Comparison of ENCODE assay signal across 9 mouse cellular contexts in the genomic region with DNA sequence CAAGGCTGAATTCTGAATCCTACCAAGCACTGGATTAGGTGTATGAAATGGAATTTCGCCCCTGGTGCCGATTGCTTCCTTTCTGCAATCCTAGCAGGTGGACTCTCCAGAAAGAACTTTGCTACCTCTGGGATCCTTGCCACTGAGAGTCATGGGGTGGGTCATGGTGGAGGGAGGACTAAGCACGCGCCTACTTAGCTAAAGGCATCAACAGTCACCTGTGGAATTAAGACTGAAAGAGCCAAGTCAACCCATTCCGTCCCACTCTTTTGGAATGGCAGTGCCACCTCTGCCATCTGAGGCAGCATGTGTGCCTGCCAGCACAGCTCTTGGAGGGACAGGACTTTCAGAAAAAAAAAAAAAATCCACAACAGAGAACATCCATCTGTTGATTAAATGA. TPM values are rescaled to one million over a fixed set of nuclear protein-coding genes. Genes with fewer than 3 reads are reported as not detected.
DNase-seq lines count a peak whose midpoint lies in the region; ATAC-seq and TF ChIP-seq lines count a peak whose summit lies in the region.
"Had no signal": no experiment of that assay in that cellular context is flagged by ENCODE, and none has a peak within 500 bp of the region (broad histone marks: within the 10 kb centered on the region; RNA-seq: fewer than 3 reads in every experiment).

No protein-coding gene starts in this region.

- peak overlapping the region; percentile 83 for H3K4me2 ChIP-seq in kidney, embryonic 16.5 days (replicated peaks; ENCODE audit: low read depth, low read length)
- H3K4me2 ChIP-seq in embryonic facial prominence, embryonic 11.5 days (ENCODE audit: low read depth, low read length), result peak overlapping the region; percentile 87
- peak overlapping the region; percentile 79 for H3K4me2 ChIP-seq in hindbrain, embryonic 12.5 days (replicated peaks)
- H3K4me2 ChIP-seq in midbrain, postnatal 0 days (ENCODE audit: low read depth, low read length, poor library complexity, severe bottlenecking), result peak overlapping the region; percentile 68

- H3K27me3 ChIP-seq in kidney, embryonic 16.5 days (ENCODE audit: insufficient read depth, low read length), result peaks cover 71% of the 10 kb centered on the region
- peaks cover 28% of the 10 kb centered on the region for H3K27me3 ChIP-seq in embryonic facial prominence, embryonic 11.5 days (ENCODE audit: control insufficient read depth, insufficient read depth, low read length)
- H3K27me3 ChIP-seq in hindbrain, embryonic 12.5 days, result peaks cover 43% of the 10 kb centered on the region
- H3K27me3 ChIP-seq in midbrain, postnatal 0 days (ENCODE audit: insufficient read depth, low read length), result no peaks in the 10 kb centered on the region

- no peaks in the 10 kb centered on the region for H3K9me3 ChIP-seq in kidney, embryonic 16.5 days (ENCODE audit: low read length)
- H3K9me3 ChIP-seq in embryonic facial prominence, embryonic 11.5 days (replicated peaks; ENCODE audit: control insufficient read depth, low read length), result no peaks in the 10 kb centered on the region
- H3K9me3 ChIP-seq in hindbrain, embryonic 12.5 days (replicated peaks), result no peaks in the 10 kb centered on the region
- no peaks in the 10 kb centered on the region for H3K9me3 ChIP-seq in midbrain, postnatal 0 days (ENCODE audit: low read length)

- no peak for TF ChIP-seq CTCF in midbrain, postnatal 0 days (IDR thresholded peaks at IDR 0.05)

- no peak for DNase-seq in kidney, adult 8-10 months
- no peak for DNase-seq in embryonic facial prominence, embryonic 11.5 days (ENCODE audit: low spot score)
- no peak for DNase-seq in midbrain, postnatal 0 days (ENCODE audit: low spot score)
- DNase-seq in retina, embryonic 14.5 days (ENCODE audit: low spot score), result no peak
- DNase-seq in gastrocnemius, postnatal 10 days, result no peak
- DNase-seq in lung, postnatal 14 days, result no peak

- 19% methylated on average over 5 of the region's 5 CpGs for WGBS in kidney, embryonic 16.5 days
- WGBS in embryonic facial prominence, embryonic 11.5 days, result 15% methylated on average over 5 of the region's 5 CpGs
- WGBS in hindbrain, embryonic 12.5 days, result 23% methylated on average over 5 of the region's 5 CpGs
- 16% methylated on average over 5 of the region's 5 CpGs for WGBS in midbrain, postnatal 0 days

- peaks cover 9% of the 10 kb centered on the region for H3K4me1 ChIP-seq in kidney, embryonic 16.5 days (ENCODE audit: insufficient read depth, low read length)
- H3K4me1 ChIP-seq in embryonic facial prominence, embryonic 11.5 days (ENCODE audit: control insufficient read depth, insufficient read depth, low read length), result no peaks in the 10 kb centered on the region
- H3K4me1 ChIP-seq in hindbrain, embryonic 12.5 days, result peaks cover 14% of the 10 kb centered on the region; the same call in 1 of the 2 replicates
- peaks cover 18% of the 10 kb centered on the region for H3K4me1 ChIP-seq in midbrain, postnatal 0 days (ENCODE audit: insufficient read depth, low read length)

- peak overlapping the region; percentile 60 for H3K4me3 ChIP-seq in kidney, embryonic 16.5 days (ENCODE audit: low read length)
- H3K4me3 ChIP-seq in embryonic facial prominence, embryonic 11.5 days (ENCODE audit: low read depth, low read length), result peak overlapping the region; percentile 57
- H3K4me3 ChIP-seq in hindbrain, embryonic 12.5 days, result peak overlapping the region; percentile 57
- peak overlapping the region; percentile 83 for H3K4me3 ChIP-seq in midbrain, postnatal 0 days (ENCODE audit: low read depth, low read length)

- ATAC-seq in kidney, embryonic 16.5 days (ENCODE audit: low FRiP score, low TSS enrichment), result no peak
- ATAC-seq in embryonic facial prominence, embryonic 11.5 days (replicated peaks; ENCODE audit: insufficient number of reproducible peaks, low FRiP score, low TSS enrichment, low read depth), result no peak
- ATAC-seq in hindbrain, embryonic 12.5 days (ENCODE audit: low FRiP score), result no peak
- ATAC-seq in midbrain, postnatal 0 days (ENCODE audit: low FRiP score), result no peak

- H3K27ac ChIP-seq in kidney, embryonic 16.5 days (ENCODE audit: low read length), result no peak overlapping the region
- H3K27ac ChIP-seq in embryonic facial prominence, embryonic 11.5 days (replicated peaks; ENCODE audit: low read depth, low read length), result no peak overlapping the region
- H3K27ac ChIP-seq in hindbrain, embryonic 12.5 days, result no peak overlapping the region
- H3K27ac ChIP-seq in midbrain, postnatal 0 days (ENCODE audit: low read depth, low read length), result no peak overlapping the region

- no peak overlapping the region for H3K9ac ChIP-seq in kidney, embryonic 16.5 days (replicated peaks; ENCODE audit: low read length)
- no peak overlapping the region for H3K9ac ChIP-seq in embryonic facial prominence, embryonic 11.5 days (replicated peaks; ENCODE audit: low read length)
- H3K9ac ChIP-seq in hindbrain, embryonic 12.5 days, result no peak overlapping the region; the same call in 1 of the 2 replicates
- H3K9ac ChIP-seq in midbrain, postnatal 0 days (replicated peaks; ENCODE audit: low read length, poor library complexity, severe bottlenecking), result peak overlapping the region; percentile 67

- no peaks in the 10 kb centered on the region for H3K36me3 ChIP-seq in kidney, embryonic 16.5 days (ENCODE audit: insufficient read depth, low read length)
- no peaks in the 10 kb centered on the region for H3K36me3 ChIP-seq in embryonic facial prominence, embryonic 11.5 days (replicated peaks; ENCODE audit: control insufficient read depth, insufficient read depth, low read depth, low read length)
- no peaks in the 10 kb centered on the region for H3K36me3 ChIP-seq in hindbrain, embryonic 12.5 days
- no peaks in the 10 kb centered on the region for H3K36me3 ChIP-seq in midbrain, postnatal 0 days (ENCODE audit: insufficient read depth, low read length)

RNA-seq across cellular contexts. Expression of gene Kirrel3, which starts 4.1 kb away (rescaled TPM):
- 2.6 and 3.6 TPM in 2 replicates for polyA plus RNA-seq in kidney, embryonic 16.5 days (2015; fragmentation: Nextera tagmentation; extraction: Ambion mirVana)
- 2.5 and 3.2 TPM in 2 replicates for polyA plus RNA-seq in embryonic facial prominence, embryonic 11.5 days (2014; fragmentation: Nextera tagmentation; extraction: Ambion mirVana)
- polyA plus RNA-seq in hindbrain, embryonic 12.5 days (2016; fragmentation: Nextera tagmentation; extraction: Ambion mirVana), result 16.1 and 16.3 TPM in 2 replicates
- total RNA-seq in midbrain, postnatal 0 days (2014; rRNA removed), result 47.2 and 55.2 TPM in 2 replicates
- 56.3 and 61.4 TPM in 2 replicates for polyA plus RNA-seq in midbrain, postnatal 0 days (2015; fragmentation: Nextera tagmentation; extraction: Ambion mirVana)
- 1 to 10 TPM; 1.7 to 1.9 TPM for total RNA-seq in gastrocnemius, postnatal 10 days (2021)
- total RNA-seq: common myeloid progenitor, adult 5-6 weeks had no signal
